Mouse (Mus musculus) limb, embryonic 12.5 days (tissue): Measurements from ENCODE around the gene Hoxb2. TPM values are rescaled to one million over a fixed set of nuclear protein-coding genes. Genes with fewer than 3 reads are reported as not detected.

Experiments used
- ATAC-seq: fragments of 200-750 bp; cut with Nextera tagmentation; 2 replicates; pipeline ENCODE4 v1.8.0; 2017; ENCODE audit warnings: low read depth, moderate TSS enrichment; ENCODE audit not compliant: insufficient number of reproducible peaks, insufficient read depth, low FRiP score, low TSS enrichment
- H3K27ac ChIP-seq: fragments of 300-500 bp; sonication (generic); 2 replicates; pipeline ENCODE4 v1.5.1; 2016; ENCODE audit warnings: mild to moderate bottlenecking, moderate library complexity
- H3K27me3 ChIP-seq: fragments of 300-500 bp; sonication (generic); 2 replicates; pipeline ENCODE4 v1.6.1; 2016; ENCODE audit warnings: mild to moderate bottlenecking, moderate library complexity
- H3K36me3 ChIP-seq: fragments of 300-500 bp; sonication (generic); 2 replicates; pipeline ENCODE4 v1.6.1; 2016; ENCODE audit warnings: mild to moderate bottlenecking, moderate library complexity
- H3K4me1 ChIP-seq: fragments of 300-500 bp; sonication (generic); replicated peaks from 2 replicates; pipeline ENCODE4 v1.6.1; 2016
- H3K4me2 ChIP-seq: fragments of 300-500 bp; sonication (generic); 2 replicates; pipeline ENCODE4 v1.6.1; 2016; ENCODE audit warnings: mild to moderate bottlenecking, moderate library complexity
- H3K4me3 ChIP-seq: fragments of 300-500 bp; sonication (generic); replicated peaks from 2 replicates; pipeline ENCODE4 v1.5.1; 2016; ENCODE audit warnings: mild to moderate bottlenecking
- H3K9ac ChIP-seq: fragments of 300-500 bp; sonication (generic); replicated peaks from 2 replicates; pipeline ENCODE4 v1.6.1; 2016; ENCODE audit warnings: mild to moderate bottlenecking, moderate library complexity
- H3K9me3 ChIP-seq: fragments of 300-500 bp; sonication (generic); 2 replicates; pipeline ENCODE4 v1.6.1; 2016; ENCODE audit warnings: mild to moderate bottlenecking, moderate library complexity
- WGBS: fragments of 180-500 bp; shearing (Covaris S2); methylation state at CpG from one replicate; pipeline ENCODE4 v1.1.7; 2016; 5-methylcytosine and 5-hydroxymethylcytosine counted together
- polyA plus RNA-seq: library from polyadenylated mRNA; unstranded; fragments of >200 nt; fragmentation: Nextera tagmentation; extraction: Ambion mirVana; gene quantifications from 2 replicates; pipeline ENCODE4 v1.2.1, GENCODE M21; 2016

The Hoxb2 gene
- polyA plus RNA-seq, 1 experiment from 2014 or later, result 6.0 TPM

GRCm38 (mm10) chr11:96309288-96309687 lies 41.0 kb upstream of the Hoxb2 start:
- H3K4me3 ChIP-seq, result no peak overlapping the region
- H3K4me1 ChIP-seq, result peaks cover 3% of the 10 kb centered on the region; the same call in 1 of the 2 replicates

GRCm38 (mm10) chr11:96310183-96310938 lies 40.0 kb upstream of the Hoxb2 start:
- no peak for ATAC-seq
- peaks cover 100% of the 10 kb centered on the region for H3K27me3 ChIP-seq
- H3K4me1 ChIP-seq, result peaks cover 3% of the 10 kb centered on the region; the same call in 1 of the 2 replicates
- no peak overlapping the region for H3K9ac ChIP-seq
- H3K4me3 ChIP-seq, result no peak overlapping the region
- H3K4me2 ChIP-seq, result no peak overlapping the region
- no peaks in the 10 kb centered on the region for H3K9me3 ChIP-seq
- WGBS, result 5% methylated on average over 20 of the region's 20 CpGs
- no peaks in the 10 kb centered on the region for H3K36me3 ChIP-seq
- no peak overlapping the region for H3K27ac ChIP-seq

More at GRCm38 (mm10) chr11:96309288-96309687, 41.0 kb upstream of the Hoxb2 start:
- 18% methylated on average over 4 of the region's 4 CpGs for WGBS
- ATAC-seq, result no peak
- no peak overlapping the region for H3K4me2 ChIP-seq
- H3K36me3 ChIP-seq, result no peaks in the 10 kb centered on the region
- no peak overlapping the region for H3K27ac ChIP-seq
- H3K27me3 ChIP-seq, result peaks cover 100% of the 10 kb centered on the region
- H3K9ac ChIP-seq, result no peak overlapping the region
- H3K9me3 ChIP-seq, result no peaks in the 10 kb centered on the region

GRCm38 (mm10) chr11:96311097-96311496 lies 39.2 kb upstream of the Hoxb2 start:
- ATAC-seq, result no peak
- Histone ChIP-seq H3K4me2 (peak overlapping the region; percentile 42), H3K9me3 (no peaks in the 10 kb centered on the region), H3K4me3 (peak overlapping the region; percentile 23), H3K4me1 (peaks cover 3% of the 10 kb centered on the region; the same call in 1 of the 2 replicates), H3K27ac (no peak overlapping the region), H3K9ac (no peak overlapping the region), H3K27me3 (peaks cover 100% of the 10 kb centered on the region), H3K36me3 (no peaks in the 10 kb centered on the region)
- 6% methylated on average over 6 of the region's 6 CpGs for WGBS

- H3K36me3 ChIP-seq, result no peaks in the 10 kb centered on the region
These were observed 38.6 kb upstream of the Hoxb2 start for GRCm38 (mm10) chr11:96311520-96312417.

GRCm38 (mm10) chr11:96313134-96313533 lies 37.2 kb upstream of the Hoxb2 start:
- Histone ChIP-seq H3K9ac (no peak overlapping the region), H3K27me3 (peaks cover 98% of the 10 kb centered on the region), H3K9me3 (no peaks in the 10 kb centered on the region), H3K4me2 (no peak overlapping the region), H3K27ac (no peak overlapping the region), H3K36me3 (no peaks in the 10 kb centered on the region), H3K4me3 (no peak overlapping the region), H3K4me1 (0 out of 2 replicates have a peak, but pooled peaks cover 3% of the 10 kb centered on the region)
- WGBS, result 30% methylated on average over 2 of the region's 2 CpGs
- no peak for ATAC-seq

More at GRCm38 (mm10) chr11:96311520-96312417, 38.6 kb upstream of the Hoxb2 start:
- peak overlapping the region; percentile 42 for H3K4me2 ChIP-seq
- no peak overlapping the region for H3K27ac ChIP-seq
- WGBS, result under 1% methylated on average over 31 of the region's 31 CpGs
- ATAC-seq, result 0 out of 2 replicates have a peak, but pooled peaks have one; percentile 66
- H3K4me3 ChIP-seq, result peak overlapping the region; percentile 23
- peaks cover 100% of the 10 kb centered on the region for H3K27me3 ChIP-seq
- no peaks in the 10 kb centered on the region for H3K9me3 ChIP-seq
- peaks cover 3% of the 10 kb centered on the region; the same call in 1 of the 2 replicates for H3K4me1 ChIP-seq
- H3K9ac ChIP-seq, result no peak overlapping the region; the same call in 1 of the 2 replicates

GRCm38 (mm10) chr11:96313806-96314428 lies 36.4 kb upstream of the Hoxb2 start:
- H3K9me3 ChIP-seq, result no peaks in the 10 kb centered on the region
- peaks cover 7% of the 10 kb centered on the region for H3K4me1 ChIP-seq
- no peak overlapping the region for H3K27ac ChIP-seq
- H3K36me3 ChIP-seq, result no peaks in the 10 kb centered on the region
- H3K4me2 ChIP-seq, result peak overlapping the region; percentile 23; the same call in 1 of the 2 replicates
- WGBS, result 8% methylated on average over 12 of the region's 12 CpGs
- no peak overlapping the region for H3K9ac ChIP-seq
- no peak overlapping the region for H3K4me3 ChIP-seq
- peaks cover 98% of the 10 kb centered on the region for H3K27me3 ChIP-seq
- no peak for ATAC-seq

- H3K27me3 ChIP-seq, result peaks cover 98% of the 10 kb centered on the region
- peak overlapping the region; percentile 23 for H3K4me2 ChIP-seq
- under 1% methylated on average over 34 of the region's 34 CpGs for WGBS
- H3K9me3 ChIP-seq, result no peaks in the 10 kb centered on the region
- no peak overlapping the region for H3K4me3 ChIP-seq
- H3K36me3 ChIP-seq, result no peaks in the 10 kb centered on the region
- no peak overlapping the region for H3K27ac ChIP-seq
- no peak overlapping the region for H3K9ac ChIP-seq
- ATAC-seq, result no peak
- H3K4me1 ChIP-seq, result peaks cover 16% of the 10 kb centered on the region
These were observed 35.5 kb upstream of the Hoxb2 start for GRCm38 (mm10) chr11:96314671-96315343.

GRCm38 (mm10) chr11:96315344-96315681 lies 35.0 kb upstream of the Hoxb2 start:
- H3K4me2 ChIP-seq, result peak overlapping the region; percentile 23
- no peak overlapping the region for H3K4me3 ChIP-seq
- ATAC-seq, result no peak

GRCm38 (mm10) chr11:96316696-96317607 lies 33.4 kb upstream of the Hoxb2 start:
- Histone ChIP-seq H3K9me3 (no peaks in the 10 kb centered on the region), H3K27ac (no peak overlapping the region), H3K36me3 (no peaks in the 10 kb centered on the region), H3K4me3 (no peak overlapping the region), H3K4me2 (no peak overlapping the region), H3K9ac (no peak overlapping the region), H3K27me3 (peaks cover 97% of the 10 kb centered on the region), H3K4me1 (peaks cover 21% of the 10 kb centered on the region)
- 5% methylated on average over 18 of the region's 18 CpGs for WGBS
- ATAC-seq, result no peak

More at GRCm38 (mm10) chr11:96315344-96315681, 35.0 kb upstream of the Hoxb2 start:
- H3K9me3 ChIP-seq, result no peaks in the 10 kb centered on the region
- H3K4me1 ChIP-seq, result peaks cover 21% of the 10 kb centered on the region
- no peak overlapping the region for H3K27ac ChIP-seq
- peaks cover 98% of the 10 kb centered on the region for H3K27me3 ChIP-seq
- H3K36me3 ChIP-seq, result no peaks in the 10 kb centered on the region
- no peak overlapping the region for H3K9ac ChIP-seq
- WGBS, result 7% methylated on average over 5 of the region's 5 CpGs
